Mouse (Mus musculus) liver, adult (tissue): ENCODE measurements around the gene Kcmf1.

Source experiments
- GATA4 ChIP-seq: IDR thresholded peaks from 2 replicates; pipeline ENCODE4 v1.6.1; 2014; ENCODE audit warnings: mild to moderate bottlenecking, low read length; ENCODE audit not compliant: insufficient replicate concordance

Gene Kcmf1

GRCm38 (mm10) chr6:72831276-72831675, 68.5 kb downstream of the Kcmf1 start:
- TF ChIP-seq GATA4, result no peak

- no peak for TF ChIP-seq GATA4
Measured at GRCm38 (mm10) chr6:72828857-72829256, 70.9 kb downstream of the Kcmf1 start.

- TF ChIP-seq GATA4, result no peak
Measured at GRCm38 (mm10) chr6:72825762-72826161, 74.0 kb downstream of the Kcmf1 start.

- TF ChIP-seq GATA4, result peak; percentile 80; the same call in 1 of the 2 replicates
Measured at GRCm38 (mm10) chr6:72824971-72825737, 74.6 kb downstream of the Kcmf1 start.

- TF ChIP-seq GATA4, result no peak
Measured at GRCm38 (mm10) chr6:72813456-72813855, 86.3 kb downstream of the Kcmf1 start.

- TF ChIP-seq GATA4, result no peak
Measured at GRCm38 (mm10) chr6:72810248-72810647, 89.5 kb downstream of the Kcmf1 start.

GRCm38 (mm10) chr6:72809522-72810149, 90.1 kb downstream of the Kcmf1 start:
- peak; percentile 47; the same call in 1 of the 2 replicates for TF ChIP-seq GATA4

- no peak for TF ChIP-seq GATA4
Measured at GRCm38 (mm10) chr6:72808342-72808741, 91.4 kb downstream of the Kcmf1 start.

- no peak for TF ChIP-seq GATA4
Measured at GRCm38 (mm10) chr6:72803669-72804068, 96.1 kb downstream of the Kcmf1 start.

GRCm38 (mm10) chr6:72802119-72802518, 97.7 kb downstream of the Kcmf1 start:
- TF ChIP-seq GATA4, result no peak

- TF ChIP-seq GATA4, result no peak
Measured at GRCm38 (mm10) chr6:72800641-72801040, 99.1 kb downstream of the Kcmf1 start.

- TF ChIP-seq GATA4, result no peak
Measured at GRCm38 (mm10) chr6:72797763-72798162, 102.0 kb downstream of the Kcmf1 start.

GRCm38 (mm10) chr6:72795444-72795843, 104.3 kb downstream of the Kcmf1 start:
- TF ChIP-seq GATA4, result no peak

GRCm38 (mm10) chr6:72794870-72795269, 104.9 kb downstream of the Kcmf1 start:
- TF ChIP-seq GATA4, result no peak

- TF ChIP-seq GATA4, result no peak
Measured at GRCm38 (mm10) chr6:72792641-72793040, 107.1 kb downstream of the Kcmf1 start.
